Mouse (Mus musculus): Measurements from ENCODE around the gene Nsun3.

- TF ChIP-seq POLR2A (IDR thresholded peaks at IDR 0.05; ENCODE audit: low read depth, low read length) (no peak), CTCF (IDR thresholded peaks at IDR 0.05; ENCODE audit: extremely low read depth, insufficient read length, insufficient replicate concordance, low read depth, low read length) (no peak)
Observed at GRCm38 (mm10) chr16:62776034-62776433, 10.6 kb downstream of the Nsun3 start.
